ENCODE assay signal across 8 mouse cellular contexts in the genomic region with DNA sequence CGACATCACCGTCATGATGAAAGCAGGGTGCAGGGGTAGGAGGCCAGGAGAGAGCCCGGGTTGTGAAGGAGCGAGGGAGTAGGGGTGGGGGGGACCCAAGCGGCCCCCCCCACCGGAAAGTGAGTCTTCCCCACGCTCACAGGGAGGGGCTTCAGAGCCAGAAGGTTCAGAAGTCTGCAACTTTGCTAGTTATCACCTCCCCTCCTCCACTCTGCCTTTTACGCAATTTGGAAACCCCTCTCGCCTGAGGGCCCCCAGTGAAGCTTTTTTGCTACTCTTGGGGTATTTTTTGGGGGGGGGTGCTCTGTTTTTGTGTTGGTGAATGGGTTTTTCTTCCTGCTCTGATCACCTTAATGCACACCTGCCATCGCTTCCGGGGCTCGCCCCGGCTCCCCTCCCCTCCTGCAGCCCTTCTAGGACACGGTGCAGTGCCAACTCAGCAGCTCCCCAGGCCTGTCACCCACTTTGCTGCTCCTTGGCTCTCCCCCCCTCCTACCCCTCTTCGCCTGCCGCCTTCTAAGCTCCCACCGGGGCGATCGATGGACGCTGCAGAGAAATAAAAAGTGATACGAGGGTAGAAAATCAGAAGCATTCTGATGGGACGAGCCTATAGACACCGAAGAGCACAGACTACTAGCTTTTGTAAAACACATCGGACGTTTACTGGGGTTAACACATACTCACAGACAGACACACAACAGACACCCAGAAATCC. TPM values are rescaled to one million over a fixed set of nuclear protein-coding genes. Genes with fewer than 3 reads are reported as not detected.
DNase-seq lines count a peak whose midpoint lies in the region; ATAC-seq and TF ChIP-seq lines count a peak whose summit lies in the region.

No protein-coding gene starts in this region.

- no peaks in the 10 kb centered on the region for H3K36me3 ChIP-seq in lung, postnatal 0 days (ENCODE audit: insufficient read depth, low read length)
- no peaks in the 10 kb centered on the region for H3K36me3 ChIP-seq in intestine, embryonic 14.5 days (ENCODE audit: control insufficient read depth, insufficient read depth, low read length)
- H3K36me3 ChIP-seq in neural tube, embryonic 13.5 days = no peaks in the 10 kb centered on the region

- no peak for ATAC-seq in cerebellum, adult (ENCODE audit: insufficient number of reproducible peaks, low FRiP score, low TSS enrichment)
- no peak for ATAC-seq in lung, postnatal 0 days
- no peak for ATAC-seq in intestine, embryonic 14.5 days (replicated peaks; ENCODE audit: low FRiP score, low TSS enrichment, low read depth)
- no peak for ATAC-seq in neural tube, embryonic 13.5 days (ENCODE audit: low read depth)
- no peak for ATAC-seq in erythroblast, adult 5-6 weeks (replicated peaks; ENCODE audit: low FRiP score, poor library complexity, severe bottlenecking)

- peaks cover 44% of the 10 kb centered on the region for H3K27me3 ChIP-seq in lung, postnatal 0 days (replicated peaks; ENCODE audit: insufficient read depth, low read length)
- peaks cover 78% of the 10 kb centered on the region for H3K27me3 ChIP-seq in intestine, embryonic 14.5 days (replicated peaks; ENCODE audit: control insufficient read depth, insufficient read depth, low read length)
- peaks cover 68% of the 10 kb centered on the region for H3K27me3 ChIP-seq in neural tube, embryonic 13.5 days

- H3K4me3 ChIP-seq in lung, postnatal 0 days (ENCODE audit: low read depth, low read length) = peak overlapping the region; percentile 36
- H3K4me3 ChIP-seq in intestine, embryonic 14.5 days (ENCODE audit: low read depth, low read length) = peak overlapping the region; percentile 45
- H3K4me3 ChIP-seq in neural tube, embryonic 13.5 days = peak overlapping the region; percentile 52

- TF ChIP-seq EP300 in lung, postnatal 0 days (IDR thresholded peaks at IDR 0.05) = no peak

- H3K4me1 ChIP-seq in lung, postnatal 0 days (ENCODE audit: insufficient read depth, low read depth, low read length) = peaks cover 6% of the 10 kb centered on the region
- H3K4me1 ChIP-seq in intestine, embryonic 14.5 days (replicated peaks; ENCODE audit: control insufficient read depth, insufficient read depth, low read length) = peaks cover 18% of the 10 kb centered on the region
- H3K4me1 ChIP-seq in neural tube, embryonic 13.5 days (replicated peaks) = peaks cover 36% of the 10 kb centered on the region

- H3K9ac ChIP-seq in lung, postnatal 0 days (replicated peaks; ENCODE audit: low read depth) = no peak overlapping the region
- H3K9ac ChIP-seq in intestine, embryonic 14.5 days (ENCODE audit: low read length) = no peak overlapping the region
- peak overlapping the region; percentile 67 for H3K9ac ChIP-seq in neural tube, embryonic 13.5 days

- no peaks in the 10 kb centered on the region for H3K9me3 ChIP-seq in lung, postnatal 0 days (ENCODE audit: low read length)
- no peaks in the 10 kb centered on the region for H3K9me3 ChIP-seq in intestine, embryonic 14.5 days (ENCODE audit: control insufficient read depth, low read length)
- no peaks in the 10 kb centered on the region for H3K9me3 ChIP-seq in neural tube, embryonic 13.5 days

- H3K27ac ChIP-seq in lung, postnatal 0 days (ENCODE audit: low read length) = no peak overlapping the region
- H3K27ac ChIP-seq in intestine, embryonic 14.5 days (ENCODE audit: low read depth) = no peak overlapping the region
- H3K27ac ChIP-seq in neural tube, embryonic 13.5 days (replicated peaks) = no peak overlapping the region

- no peak for TF ChIP-seq CTCF in lung, postnatal 0 days (IDR thresholded peaks at IDR 0.05)

- peak; percentile 54 for DNase-seq in cerebellum, adult 11 months
- no peak for DNase-seq in lung, postnatal 0 days (ENCODE audit: low spot score)
- no peak for DNase-seq in lung, postnatal 4 days
- peak; percentile 58 for DNase-seq in intestine, embryonic 14.5 days (ENCODE audit: low spot score)
- no peak for DNase-seq in adrenal gland, adult 2 months

- peak overlapping the region; percentile 57 for H3K4me2 ChIP-seq in lung, postnatal 0 days (replicated peaks; ENCODE audit: low read depth, low read length)
- peak overlapping the region; percentile 92 for H3K4me2 ChIP-seq in intestine, embryonic 14.5 days (ENCODE audit: low read length)
- H3K4me2 ChIP-seq in neural tube, embryonic 13.5 days = peak overlapping the region; percentile 97

- WGBS in lung, postnatal 0 days = 2% methylated on average over 25 of the region's 25 CpGs
- 1% methylated on average over 25 of the region's 25 CpGs for WGBS in intestine, embryonic 14.5 days
- WGBS in neural tube, embryonic 13.5 days = under 1% methylated on average over 25 of the region's 25 CpGs

RNA-seq across cellular contexts. Expression of a gene that starts 2.7 kb away (rescaled TPM):
- 0.08 and 0.12 TPM in 2 replicates for polyA plus RNA-seq in lung, postnatal 0 days (2015; fragmentation: Nextera tagmentation; extraction: Ambion mirVana)
- 0.50 and 0.78 TPM in 2 replicates for polyA plus RNA-seq in intestine, embryonic 14.5 days (2014; fragmentation: Nextera tagmentation; extraction: Ambion mirVana)
- 4.5 and 5.6 TPM in 2 replicates for polyA plus RNA-seq in neural tube, embryonic 13.5 days (2015; fragmentation: Nextera tagmentation; extraction: Ambion mirVana)
- 1 to 10 TPM; 1.2 to 1.9 TPM for total RNA-seq in adrenal gland, adult 2 months (2021)
- polyA plus RNA-seq in adrenal gland, adult 2 months (2012; rRNA removed) = 0.71 and 0.79 TPM in 2 replicates
- total RNA-seq in erythroblast, adult 5-6 weeks (2015; ENCODE audit: low replicate concordance) = not detected in 2 replicates
- total RNA-seq in erythroblast, adult 5-6 weeks (2017; ENCODE audit: low replicate concordance) = 0.17 TPM in 1 of 2 replicates, not detected in the other

Comparison
In these comparisons a context has a peak if more than half of its experiments do, and no peak if none do; other contexts are left out.
1. DNase-seq: peak in cerebellum, adult 11 months (single experiment) and intestine, embryonic 14.5 days (single experiment); none in lung, postnatal 0 days (single experiment), lung, postnatal 4 days (0 of 2) and adrenal gland, adult 2 months (single experiment).
2. Peak in every context shown above with its lines, with median percentiles within 50 percentile points of each other: H3K4me2 ChIP-seq and H3K4me3 ChIP-seq.